Mouse (Mus musculus) skeletal muscle tissue, postnatal 0 days (tissue): Measurements from ENCODE around the gene Ptx4. TPM values are rescaled to one million over a fixed set of nuclear protein-coding genes. Genes with fewer than 3 reads are reported as not detected.

ENCODE experiments used
- polyA plus RNA-seq: library from polyadenylated mRNA; unstranded; fragments of >200 nt; fragmentation: Nextera tagmentation; extraction: Ambion mirVana; gene quantifications from 2 replicates; pipeline ENCODE4 v1.2.1, GENCODE M21; 2015

The Ptx4 gene
- polyA plus RNA-seq = 1.2 and 3.2 TPM in 2 replicates

DNA sequence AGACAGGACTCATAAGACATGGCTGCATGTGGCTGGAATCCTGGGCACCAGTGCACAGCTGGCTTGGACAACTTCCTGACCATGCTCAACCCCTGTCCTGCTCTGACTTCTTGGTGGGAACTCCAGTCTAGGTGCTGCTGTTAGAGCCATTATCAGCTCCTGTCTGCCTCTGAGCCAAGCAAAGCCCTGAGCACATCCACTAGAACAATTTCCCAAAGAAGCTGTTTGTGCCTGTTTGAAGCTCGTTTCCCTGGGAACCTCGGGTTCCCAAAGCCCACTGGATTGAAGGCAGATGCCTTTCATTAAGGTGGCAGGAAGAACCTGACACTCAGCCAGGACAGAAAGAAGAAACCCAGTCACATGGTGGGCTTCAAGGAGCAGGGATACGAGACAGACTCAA is at the start of gene Ptx4:
Gene Ptx4, plus strand, starts transcription at position 355 of the 400 bp plus-strand sequence.

DNA sequence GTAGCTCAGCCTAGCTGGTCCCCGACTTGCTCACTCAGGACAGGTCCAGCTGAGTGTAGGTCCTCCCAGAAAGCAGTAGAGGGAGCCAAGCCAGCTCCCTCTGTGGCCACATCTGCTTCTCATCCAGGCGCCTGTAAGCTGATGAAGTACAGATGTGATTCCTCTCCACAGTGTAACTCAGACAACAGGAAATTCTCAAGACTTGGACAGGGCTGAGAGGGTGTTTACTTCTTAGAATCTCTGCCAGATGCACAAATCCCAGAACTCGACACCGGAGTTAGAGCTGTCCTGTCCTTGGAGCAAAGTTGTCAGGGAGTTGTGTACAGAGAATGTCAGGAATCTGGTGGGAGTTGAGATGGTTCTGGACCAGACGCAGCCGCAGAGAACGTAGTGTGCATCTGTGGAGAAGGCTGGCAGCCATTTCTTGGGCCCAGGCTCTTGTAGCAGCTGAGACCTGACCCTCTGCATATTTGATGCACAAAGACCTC is 37.1 kb upstream of the Ptx4 start, which contains the start of gene Tmem204:
Gene Tmem204, minus strand, starts transcription at position 148 of the 488 bp plus-strand sequence.

DNA sequence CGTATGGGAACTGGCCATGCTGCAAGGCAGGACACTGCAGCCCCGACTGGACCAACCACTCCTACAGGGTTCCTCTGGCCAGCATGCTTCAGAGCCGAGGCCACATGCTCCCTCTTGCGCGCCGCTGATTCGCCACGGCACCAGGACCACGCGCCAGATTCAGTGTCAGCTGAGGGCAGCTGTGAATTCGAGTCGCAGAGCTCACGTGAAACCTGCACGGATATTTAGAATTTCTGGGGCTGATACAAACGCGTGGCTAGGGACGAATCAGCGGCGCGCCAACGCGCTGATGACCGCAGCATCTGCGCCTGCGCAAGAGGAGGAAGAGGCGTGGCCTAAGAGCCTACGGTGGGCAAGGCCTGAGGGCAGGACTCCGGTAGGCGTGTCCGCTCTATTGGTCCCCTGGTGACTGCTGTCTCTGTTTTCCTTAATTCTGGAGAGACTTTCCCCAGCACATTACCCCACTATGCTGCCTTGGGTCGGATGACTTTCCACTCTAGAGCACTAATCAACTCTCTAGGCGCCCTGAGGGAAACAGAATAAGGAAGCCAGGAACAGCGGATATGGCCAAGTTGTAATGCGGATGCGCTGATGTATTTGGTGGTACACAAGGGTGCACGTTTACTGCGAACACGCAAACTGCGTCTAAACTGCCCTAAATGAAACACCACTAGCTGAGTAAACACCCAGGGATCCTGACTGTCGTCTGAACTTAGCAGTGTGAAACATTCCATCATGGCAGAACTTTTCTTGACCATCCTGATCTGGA is 4.7 kb upstream of the Ptx4 start, which contains the start of gene Telo2:
Gene Telo2, minus strand, starts transcription at position 304 of the 769 bp plus-strand sequence.

DNA sequence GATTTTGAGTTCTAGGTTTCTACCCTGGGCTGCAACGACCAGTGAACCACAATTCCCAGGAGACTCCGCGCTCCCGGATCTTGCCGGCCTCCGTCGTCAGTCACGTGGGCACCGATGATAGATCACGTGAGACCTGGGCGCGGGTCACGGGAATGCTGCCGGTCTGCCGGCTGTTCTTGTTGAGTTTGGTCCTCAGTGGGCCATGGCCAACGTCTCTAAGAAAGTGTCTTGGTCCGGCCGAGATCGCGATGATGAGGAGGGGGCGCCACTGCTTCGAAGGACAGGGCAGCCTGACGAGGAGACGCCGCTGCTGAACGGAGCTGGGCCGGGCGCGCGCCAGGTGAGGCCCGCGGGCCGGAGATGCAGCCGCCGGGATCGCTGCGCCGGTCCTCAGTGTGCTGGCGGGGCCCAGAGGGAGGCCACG is 12.7 kb downstream of the Ptx4 start, which contains the start of gene Clcn7:
Gene Clcn7, plus strand, starts transcription at position 117 of the 424 bp plus-strand sequence.

DNA sequence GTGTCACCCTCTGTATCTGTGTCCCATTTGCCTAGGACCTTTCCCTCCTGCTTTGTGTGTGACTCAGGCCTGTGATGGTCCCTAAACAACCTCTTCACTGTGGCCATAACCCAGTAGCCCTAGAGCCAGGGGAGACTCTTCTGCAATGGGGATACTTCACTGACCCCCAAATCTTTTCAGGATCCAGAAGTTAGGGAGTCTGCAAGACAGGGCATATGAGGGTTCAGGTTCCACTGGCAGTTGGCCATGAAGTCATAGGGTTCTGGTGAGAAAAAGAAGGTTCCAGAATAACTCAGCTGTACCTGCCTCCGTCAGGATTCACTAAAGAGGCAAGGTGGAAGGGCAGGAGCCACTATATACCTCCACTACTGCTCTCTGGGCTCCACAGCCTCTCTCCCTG is 41.6 kb downstream of the Ptx4 start, which contains the start of gene Ccdc154:
Gene Ccdc154, plus strand, starts transcription at position 301 of the 400 bp plus-strand sequence.

Other genes starting within 250 kb of the Ptx4 start
- gene Nubp2, start 234.4 kb upstream of the Ptx4 start, polyA plus RNA-seq = 21.2 and 24.8 TPM in 2 replicates
- 36.7 and 37.8 TPM in 2 replicates for gene Spsb3, start 234.1 kb upstream of the Ptx4 start, polyA plus RNA-seq
- gene Eme2, start 225.7 kb upstream of the Ptx4 start, polyA plus RNA-seq = 18.2 and 18.6 TPM in 2 replicates
- 185 and 189 TPM in 2 replicates for gene Mrps34, start 225.6 kb upstream of the Ptx4 start, polyA plus RNA-seq
- 22.1 and 25.2 TPM in 2 replicates for gene Nme3, start 224.3 kb upstream of the Ptx4 start, polyA plus RNA-seq
- gene Mapk8ip3, start 183.8 kb upstream of the Ptx4 start, polyA plus RNA-seq = 11.9 and 12.0 TPM in 2 replicates
- 20.1 and 26.9 TPM in 2 replicates for gene Jpt2, start 160.1 kb upstream of the Ptx4 start, polyA plus RNA-seq
- gene Cramp1l, start 105.0 kb upstream of the Ptx4 start, polyA plus RNA-seq = 2.9 TPM in 2 replicates
- 3.8 and 4.4 TPM in 2 replicates for gene Ift140, start 104.7 kb upstream of the Ptx4 start, polyA plus RNA-seq
- gene Tmem204, start 37.2 kb upstream of the Ptx4 start, polyA plus RNA-seq = 13.6 and 14.9 TPM in 2 replicates
- 19.1 and 19.4 TPM in 2 replicates for gene Telo2, start 4.8 kb upstream of the Ptx4 start, polyA plus RNA-seq
- 9.3 and 9.6 TPM in 2 replicates for gene Clcn7, start 12.6 kb downstream of the Ptx4 start, polyA plus RNA-seq
- 0.05 TPM in 1 of 2 replicates, not detected in the other for gene Ccdc154, start 41.7 kb downstream of the Ptx4 start, polyA plus RNA-seq
- gene Gm38655, start 54.7 kb downstream of the Ptx4 start, polyA plus RNA-seq = not detected in 2 replicates
- gene BC003965, start 63.8 kb downstream of the Ptx4 start, polyA plus RNA-seq = 28.3 and 29.6 TPM in 2 replicates
- 3.0 and 3.6 TPM in 2 replicates for gene Unkl, start 67.6 kb downstream of the Ptx4 start, polyA plus RNA-seq
- gene Gnptg, start 119.4 kb downstream of the Ptx4 start, polyA plus RNA-seq = 23.0 and 24.0 TPM in 2 replicates
- gene Tsr3, start 119.4 kb downstream of the Ptx4 start, polyA plus RNA-seq = 38.4 TPM in 2 replicates
- gene Baiap3, start 135.6 kb downstream of the Ptx4 start, polyA plus RNA-seq = 0.23 TPM in 1 of 2 replicates, not detected in the other
- gene Ube2i, start 153.9 kb downstream of the Ptx4 start, polyA plus RNA-seq = 216 and 238 TPM in 2 replicates
- gene Prss34, start 177.6 kb downstream of the Ptx4 start, polyA plus RNA-seq = 10.4 and 15.0 TPM in 2 replicates
- not detected in 2 replicates for gene Prss28, start 187.9 kb downstream of the Ptx4 start, polyA plus RNA-seq
- not detected in 2 replicates for gene Prss29, start 197.9 kb downstream of the Ptx4 start, polyA plus RNA-seq
- 11.2 and 11.8 TPM in 2 replicates for gene Tpsab1, start 224.8 kb downstream of the Ptx4 start, polyA plus RNA-seq
- gene Tpsb2, start 245.5 kb downstream of the Ptx4 start, polyA plus RNA-seq = 500 and 756 TPM in 2 replicates
- gene Tpsg1, start 248.5 kb downstream of the Ptx4 start, polyA plus RNA-seq = 1.5 and 2.4 TPM in 2 replicates